Mouse (Mus musculus): ENCODE data around the gene Nmrk2.
"Not testable (repeated sequence)": the region's sequence is repeated elsewhere in the genome, so short reads cannot be mapped to it uniquely, and the experiment has no call there.

Nmrk2 gene

GRCm38 (mm10) chr10:81201807-81202758 is at the start of gene Nmrk2:
TSS of gene Nmrk2 (minus strand) at chr10:81202051.
- no peak for DNase-seq (ENCODE audit: low spot score)

DNA sequence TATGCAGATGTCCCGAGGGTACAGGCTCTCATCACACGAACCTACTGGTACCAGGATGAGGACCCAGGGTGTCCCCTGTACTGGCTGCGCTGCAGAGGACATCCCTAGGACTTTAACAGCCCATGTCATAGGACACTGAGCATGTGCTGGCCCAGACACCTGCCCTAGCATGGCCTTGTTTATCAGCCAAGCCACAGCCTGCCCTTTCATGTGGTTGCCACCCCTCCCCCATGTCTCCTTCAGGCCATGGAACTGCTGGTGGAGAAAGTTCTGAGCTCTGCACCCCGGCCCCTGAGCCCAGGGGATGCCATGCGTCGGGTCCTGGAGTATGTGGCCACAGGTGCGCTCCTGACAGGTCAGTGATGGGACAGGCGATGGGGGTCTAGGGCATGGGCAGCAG is 47.6 kb upstream of the Nmrk2 start:
- DNase-seq (ENCODE audit: low spot score): no peak

- DNase-seq (ENCODE audit: low spot score): no peak
Observed at GRCm38 (mm10) chr10:81247804-81248203, 46.0 kb upstream of the Nmrk2 start.

DNA sequence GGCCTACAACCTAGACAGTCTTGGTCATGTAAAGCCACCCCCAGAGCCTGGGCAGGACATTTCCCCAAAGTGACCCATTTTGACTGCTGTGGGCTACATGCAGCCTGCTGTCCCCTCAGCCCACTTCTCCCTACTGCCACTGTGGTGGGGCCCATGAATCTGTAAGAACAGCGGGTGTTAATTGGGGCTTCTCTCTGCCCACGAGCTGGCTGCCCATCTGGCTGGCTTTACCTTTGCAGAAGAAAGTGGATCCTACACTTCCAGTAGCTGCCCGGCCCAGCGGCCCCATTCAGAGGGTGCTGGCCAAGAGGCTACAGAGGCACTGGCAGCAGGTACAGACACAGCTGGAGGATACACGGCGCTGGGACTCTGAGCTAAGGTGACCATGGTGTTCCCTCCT is 43.3 kb upstream of the Nmrk2 start:
- DNase-seq (ENCODE audit: low spot score): no peak

GRCm38 (mm10) chr10:81244595-81244994 is 42.7 kb upstream of the Nmrk2 start:
- no peak for DNase-seq (ENCODE audit: low spot score)

GRCm38 (mm10) chr10:81244146-81244545 is 42.3 kb upstream of the Nmrk2 start:
- DNase-seq (ENCODE audit: low spot score): no peak

DNA sequence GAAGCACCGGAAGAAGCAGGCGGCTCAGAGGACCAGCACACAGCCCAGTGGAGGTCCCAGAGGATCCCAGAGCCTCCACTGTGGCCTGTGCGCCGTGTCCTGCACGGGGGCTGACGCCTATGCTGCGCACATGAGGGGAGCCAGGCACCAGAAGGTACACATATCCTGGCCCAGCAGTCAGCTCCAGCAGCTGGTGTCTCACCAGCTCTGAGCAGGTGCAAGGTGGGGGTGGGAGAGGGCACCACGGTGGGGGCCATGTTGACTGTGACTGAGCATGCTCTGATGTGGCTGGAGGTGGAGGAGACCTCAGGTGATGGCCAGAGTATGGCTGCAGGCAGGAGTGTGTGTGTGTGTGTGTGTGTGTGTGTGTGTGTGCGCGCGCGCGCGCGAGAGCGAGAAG is 40.2 kb upstream of the Nmrk2 start:
- no peak for DNase-seq (ENCODE audit: low spot score)

GRCm38 (mm10) chr10:81240876-81241275 is 39.0 kb upstream of the Nmrk2 start:
- no peak for DNase-seq (ENCODE audit: low spot score)

DNA sequence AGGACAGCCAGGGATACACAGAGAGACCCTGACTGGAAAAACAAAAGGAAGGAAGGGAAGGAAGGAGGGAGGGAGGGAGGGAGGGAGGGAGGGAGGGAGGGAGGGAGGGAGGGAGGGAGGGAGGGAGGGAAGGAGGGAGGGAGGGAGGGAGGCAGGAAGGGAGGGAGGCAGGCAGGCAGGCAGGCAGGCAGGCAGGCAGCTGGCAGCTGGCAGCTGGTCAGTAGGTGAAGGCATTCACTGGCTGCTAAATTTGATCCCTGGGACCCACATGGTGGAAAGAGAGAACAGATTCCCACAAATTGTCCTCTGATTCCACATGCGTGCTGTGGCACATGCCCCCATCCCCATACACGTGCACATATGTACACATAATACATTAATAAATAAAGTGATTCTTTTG is 36.8 kb upstream of the Nmrk2 start:
- DNase-seq (ENCODE audit: low spot score): no peak

- DNase-seq (ENCODE audit: low spot score): no peak
Observed at GRCm38 (mm10) chr10:81236471-81237268, 34.8 kb upstream of the Nmrk2 start.

DNA sequence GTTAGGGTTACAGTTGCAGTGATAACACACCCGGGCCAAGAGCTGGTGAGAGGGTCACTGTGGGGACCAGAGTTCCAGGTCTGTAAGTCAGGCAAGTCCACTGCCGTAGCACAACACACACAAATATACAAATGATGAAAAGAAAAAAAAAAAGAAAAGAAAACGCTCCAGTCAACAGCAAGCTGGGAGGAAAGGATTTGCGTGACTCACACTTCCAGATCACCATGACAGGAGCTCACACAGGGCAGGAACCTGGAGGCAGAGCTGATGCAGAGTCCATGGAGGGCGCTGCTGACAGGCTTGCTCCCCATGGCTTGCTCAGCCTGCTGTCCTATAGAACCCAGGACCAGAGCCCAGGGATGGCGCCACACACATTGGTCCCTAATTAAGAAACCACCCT is 32.4 kb upstream of the Nmrk2 start:
- no peak for DNase-seq (ENCODE audit: low spot score)

DNA sequence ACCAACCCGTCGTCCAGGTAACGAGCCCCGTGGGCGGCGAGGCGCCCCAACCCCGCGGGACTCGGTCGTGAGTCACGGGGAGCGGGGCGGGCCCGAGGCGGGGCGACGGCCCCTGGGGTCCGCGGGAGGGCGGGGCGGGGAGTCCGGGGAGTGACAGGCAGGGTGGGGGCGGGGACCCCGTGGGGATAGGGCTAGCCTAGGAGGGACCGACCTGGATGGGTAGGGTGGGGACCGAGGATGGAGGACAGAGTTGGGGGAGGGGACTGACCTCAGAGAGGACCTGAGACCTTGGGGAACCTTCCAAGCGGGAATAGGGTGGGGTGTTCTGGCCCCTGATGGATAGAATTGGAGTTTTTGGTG is 31.4 kb upstream of the Nmrk2 start:
- DNase-seq (ENCODE audit: low spot score): no peak

DNA sequence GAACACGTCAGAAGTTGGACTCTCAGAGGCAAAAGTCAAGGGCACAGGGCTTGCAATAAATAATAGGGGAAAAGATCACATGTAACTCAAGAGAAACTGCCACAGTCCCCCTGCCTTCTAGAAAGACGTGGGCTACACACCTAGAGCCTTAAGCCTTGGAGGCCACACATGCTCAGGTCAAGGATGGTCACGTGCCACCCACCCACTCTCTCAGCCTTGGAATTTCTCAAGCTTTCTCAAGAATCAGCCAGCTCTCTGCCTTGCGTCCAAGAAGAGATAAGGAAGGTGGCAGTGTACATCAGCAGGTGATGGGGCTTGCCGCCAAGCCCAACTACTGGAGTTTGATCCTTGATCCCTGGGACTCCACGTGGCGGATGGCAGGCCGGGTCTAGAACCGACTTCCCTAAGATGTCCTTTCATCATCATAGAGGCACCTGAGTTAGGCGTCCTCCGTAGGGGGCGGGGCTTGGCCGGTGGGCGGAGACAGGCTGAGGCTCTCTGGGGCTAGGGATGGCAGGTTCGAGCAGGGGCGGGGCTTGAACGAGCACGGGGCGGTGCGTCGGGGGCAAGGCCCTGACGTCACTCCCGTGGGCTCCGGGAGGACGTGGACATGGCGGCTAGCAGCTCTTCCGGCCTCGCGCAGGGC is 30.9 kb upstream of the Nmrk2 start, which contains the start of gene Zfr2:
Zfr2 (plus strand) TSS at position 576 of the 646 bp plus-strand sequence.
- peak; percentile 92 for DNase-seq (ENCODE audit: low spot score)

DNA sequence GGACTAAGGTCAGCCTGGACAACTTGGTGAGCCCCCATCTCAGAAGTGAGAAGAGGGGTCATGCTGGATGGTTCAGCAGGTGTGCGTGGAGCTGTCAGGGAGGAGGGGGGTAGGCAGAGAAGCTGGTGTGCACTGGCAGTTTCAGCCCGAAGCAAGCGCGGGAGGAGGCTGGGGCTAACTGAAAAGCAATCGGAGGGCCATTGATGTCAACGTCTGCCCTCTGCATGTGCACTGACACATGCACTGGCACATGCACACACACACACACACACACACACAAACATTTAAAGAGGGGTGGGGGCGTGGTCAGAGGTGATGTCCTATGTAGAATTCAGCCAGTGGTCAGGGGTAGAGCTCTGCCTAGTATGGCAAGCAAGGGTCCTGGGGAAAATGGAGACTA is 29.6 kb upstream of the Nmrk2 start:
- no peak for DNase-seq (ENCODE audit: low spot score)

- no peak for DNase-seq (ENCODE audit: low spot score)
Observed at GRCm38 (mm10) chr10:81230438-81231332, 28.8 kb upstream of the Nmrk2 start, which contains the start of gene Atcay. TSS of gene Atcay (minus strand) at chr10:81230833.

GRCm38 (mm10) chr10:81229735-81230437 is 28.0 kb upstream of the Nmrk2 start:
- DNase-seq (ENCODE audit: low spot score): no peak

DNA sequence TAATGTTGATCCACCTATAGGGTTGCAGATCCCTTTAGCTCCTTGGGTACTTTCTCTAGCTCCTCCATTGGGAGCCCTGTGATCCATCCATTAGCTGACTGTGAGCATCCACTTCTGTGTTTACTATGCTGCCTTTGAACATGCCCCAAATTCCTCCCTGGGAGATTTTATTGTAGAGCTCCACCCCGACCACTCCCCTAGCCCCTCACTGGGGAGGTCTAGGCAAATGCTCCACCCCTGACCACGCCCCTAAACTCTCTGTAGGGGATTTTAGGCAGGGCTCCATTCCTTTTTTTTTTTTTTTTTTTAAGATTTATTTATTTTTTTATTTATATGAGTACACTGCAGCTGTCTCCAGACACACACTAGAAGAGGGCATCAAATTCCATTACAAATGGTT is 21.9 kb upstream of the Nmrk2 start:
- not testable (repeated sequence) for DNase-seq (ENCODE audit: low spot score)

GRCm38 (mm10) chr10:81221402-81222015 is 19.7 kb upstream of the Nmrk2 start:
- no peak for DNase-seq (ENCODE audit: low spot score)

- DNase-seq (ENCODE audit: low spot score): peak; percentile 71
Observed at GRCm38 (mm10) chr10:81217964-81218363, 16.1 kb upstream of the Nmrk2 start.

GRCm38 (mm10) chr10:81217267-81217666 is 15.4 kb upstream of the Nmrk2 start:
- DNase-seq (ENCODE audit: low spot score): not testable (repeated sequence)

Data from testis, postnatal 14 days (tissue).